Mouse (Mus musculus) spleen, adult 2 months (tissue): ENCODE results near the gene Syt16. TPM values are rescaled to one million over a fixed set of nuclear protein-coding genes. Genes with fewer than 3 reads are reported as not detected.

Experiments
- DNase-seq, 2 experiments: peaks; one replicate each; pipeline versions ENCODE4 v3.0.0 to v3.0.0-alpha.2; 2012 to 2021; ENCODE audit warnings: low spot score in 2 of 2, low read depth in 1 of 2
- H3K27ac ChIP-seq: fragments of 200-500 bp; 2 replicates; pipeline ENCODE4 v1.5.1; 2012; ENCODE audit warnings: low read length, inconsistent platforms; ENCODE audit not compliant: insufficient read depth
- H3K27me3 ChIP-seq: fragments of 200-500 bp; 2 replicates; pipeline ENCODE4 v1.6.1; 2012; ENCODE audit warnings: mild to moderate bottlenecking, moderate library complexity, low read length, inconsistent platforms; ENCODE audit not compliant: control insufficient read depth, insufficient read depth
- H3K36me3 ChIP-seq: fragments of 200-500 bp; 2 replicates; pipeline ENCODE4 v1.6.1; 2012; ENCODE audit warnings: mild to moderate bottlenecking, low read length, inconsistent platforms; ENCODE audit not compliant: control insufficient read depth, insufficient read depth
- H3K4me1 ChIP-seq: fragments of 200-500 bp; 2 replicates; pipeline ENCODE4 v1.6.1; 2011; ENCODE audit warnings: inconsistent platforms; ENCODE audit not compliant: control insufficient read depth, insufficient read depth, insufficient read length
- H3K4me3 ChIP-seq: fragments of 200-500 bp; 2 replicates; pipeline ENCODE4 v1.5.1; 2011; ENCODE audit warnings: mild to moderate bottlenecking, inconsistent platforms; ENCODE audit not compliant: insufficient read depth, insufficient read length; ENCODE audit errors: extremely low read depth
- CTCF ChIP-seq: fragments of 200-500 bp; IDR thresholded peaks from 2 replicates; pipeline ENCODE4 v1.5.1; 2011; ENCODE audit warnings: mild to moderate bottlenecking, inconsistent platforms; ENCODE audit not compliant: insufficient read depth, insufficient read length, insufficient replicate concordance; ENCODE audit errors: extremely low read depth
- POLR2A ChIP-seq: fragments of 200-500 bp; IDR thresholded peaks from 2 replicates; pipeline ENCODE4 v1.6.1; 2011; ENCODE audit warnings: low read depth, low read length, inconsistent platforms
- WGBS: fragments of 180-500 bp; shearing (Covaris S2); methylation state at CpG from one replicate; pipeline ENCODE4 v1.1.7; 2018; 5-methylcytosine and 5-hydroxymethylcytosine counted together
- polyA plus RNA-seq: library from polyadenylated mRNA; depleted of rRNA; stranded (reverse); fragments of >200 nt; gene quantifications from 2 replicates; pipeline ENCODE4 v1.2.3, GENCODE M21; 2012

Syt16 gene
- polyA plus RNA-seq, 1 experiment, result not detected

DNA sequence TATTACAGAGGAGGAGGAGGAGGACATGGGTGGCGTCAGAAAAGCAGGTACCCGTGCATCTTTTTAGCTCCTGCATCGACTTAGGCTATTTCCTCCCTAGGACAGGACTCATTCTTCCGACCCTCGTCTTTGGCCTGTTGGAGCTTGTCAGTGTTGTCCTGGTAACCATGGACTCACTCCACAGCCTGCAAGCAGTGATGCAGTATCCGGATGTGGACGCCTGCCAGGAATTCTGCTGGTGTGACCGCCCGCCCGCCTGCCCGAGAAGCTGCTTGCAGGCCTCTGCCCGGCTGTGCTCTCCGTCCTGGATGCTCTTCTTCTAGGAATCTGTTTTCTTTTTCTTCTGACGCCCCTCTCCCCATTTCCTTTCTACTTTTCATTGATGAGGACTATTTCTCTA is 14.9 kb upstream of the Syt16 start:
- no peaks in the 10 kb centered on the region for H3K27me3 ChIP-seq
- no peak overlapping the region for H3K27ac ChIP-seq
- WGBS, result 82% methylated on average over 14 of the region's 14 CpGs
- TF ChIP-seq POLR2A (no peak), CTCF (no peak)
- no peaks in the 10 kb centered on the region for H3K4me1 ChIP-seq
- H3K4me3 ChIP-seq, result no peak overlapping the region
- H3K36me3 ChIP-seq, result peaks cover 36% of the 10 kb centered on the region
- DNase-seq, result no peak

DNA sequence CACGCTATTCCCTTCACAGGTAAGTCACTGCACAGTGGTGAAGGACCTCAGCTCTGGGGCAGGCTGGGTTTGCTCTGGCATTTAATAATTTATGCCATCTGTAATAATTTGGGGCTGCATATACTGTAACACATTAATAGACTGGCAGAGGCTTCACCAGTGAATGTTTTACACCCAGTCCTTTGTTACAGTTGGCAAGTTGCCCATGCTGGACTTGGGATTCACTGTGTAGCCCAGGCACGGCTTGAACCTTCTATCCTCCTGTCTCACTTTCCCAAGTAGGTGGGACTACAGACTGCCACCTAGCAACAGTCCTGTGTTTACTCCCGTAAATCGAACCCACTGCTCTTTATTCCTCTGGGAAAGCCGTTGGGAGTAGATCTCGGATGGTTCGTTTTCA is 11.2 kb upstream of the Syt16 start:
- 94% methylated on average over 7 of the region's 7 CpGs for WGBS

DNA sequence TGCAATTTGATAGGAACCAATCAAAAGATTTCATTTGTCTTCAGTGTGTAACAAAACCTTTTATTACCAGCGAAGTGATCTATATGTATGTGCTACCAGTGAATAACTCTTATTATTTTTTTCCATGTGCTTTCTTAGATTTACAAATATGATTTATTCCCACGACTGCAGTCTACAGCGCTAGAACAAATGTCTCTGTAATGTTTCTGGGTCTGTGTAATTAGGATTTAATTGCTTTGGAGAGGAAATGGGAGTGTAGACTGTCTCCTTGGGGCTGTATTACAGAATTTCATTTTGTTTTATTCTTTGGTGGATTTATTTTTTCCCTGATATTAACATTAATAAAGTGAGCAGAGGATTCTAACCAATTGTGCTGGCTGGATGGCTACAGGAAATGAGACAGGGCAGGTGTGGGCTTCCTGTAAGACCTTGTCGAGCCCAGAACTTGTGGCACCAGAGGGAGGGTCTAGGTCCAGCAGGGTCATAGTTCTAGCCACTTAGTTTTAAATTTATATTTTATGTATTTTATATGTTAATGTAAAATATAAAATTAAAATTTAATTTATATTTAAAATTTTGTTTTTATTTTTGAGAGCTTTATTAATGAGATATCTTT is 9.0 kb upstream of the Syt16 start:
- no peak overlapping the region for H3K4me3 ChIP-seq
- H3K27ac ChIP-seq, result no peak overlapping the region
- TF ChIP-seq POLR2A (no peak), CTCF (no peak)
- H3K4me1 ChIP-seq, result no peaks in the 10 kb centered on the region
- WGBS, result 84% methylated on average over 4 of the region's 4 CpGs
- H3K36me3 ChIP-seq, result peaks cover 13% of the 10 kb centered on the region
- no peak for DNase-seq
- no peaks in the 10 kb centered on the region for H3K27me3 ChIP-seq

More for the DNA sequence above, 11.2 kb upstream of the Syt16 start:
- DNase-seq, result no peak
- no peak for TF ChIP-seq POLR2A
- TF ChIP-seq CTCF, result no peak
- no peak overlapping the region for H3K27ac ChIP-seq
- peaks cover 23% of the 10 kb centered on the region for H3K36me3 ChIP-seq
- no peak overlapping the region for H3K4me3 ChIP-seq
- H3K4me1 ChIP-seq, result no peaks in the 10 kb centered on the region
- no peaks in the 10 kb centered on the region for H3K27me3 ChIP-seq

DNA sequence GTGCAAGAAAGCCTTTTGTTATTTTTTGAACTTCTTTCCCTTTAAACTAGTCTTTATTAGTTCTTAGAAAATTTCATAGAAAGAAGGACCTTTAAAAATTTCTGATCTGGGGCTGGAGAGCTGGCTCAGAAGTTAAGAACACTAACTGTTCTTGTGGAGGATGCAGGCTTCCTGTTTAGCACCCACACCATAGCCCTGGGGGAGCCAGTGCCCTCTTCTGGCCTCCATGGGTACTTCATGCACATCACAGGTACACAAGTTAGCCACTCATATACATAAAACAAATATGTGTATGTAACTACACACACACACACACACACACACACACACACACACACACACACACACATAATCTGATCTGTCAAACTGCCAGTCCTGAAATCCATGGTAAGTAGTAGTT is 7.9 kb upstream of the Syt16 start:
- peak; percentile 12 to 62 for DNase-seq
- no peak overlapping the region for H3K27ac ChIP-seq
- H3K4me1 ChIP-seq, result no peaks in the 10 kb centered on the region
- H3K27me3 ChIP-seq, result no peaks in the 10 kb centered on the region
- no peak overlapping the region for H3K4me3 ChIP-seq
- peaks cover 11% of the 10 kb centered on the region for H3K36me3 ChIP-seq
- TF ChIP-seq POLR2A, result no peak
- TF ChIP-seq CTCF, result peak; percentile 49; the same call in 1 of the 2 replicates

DNA sequence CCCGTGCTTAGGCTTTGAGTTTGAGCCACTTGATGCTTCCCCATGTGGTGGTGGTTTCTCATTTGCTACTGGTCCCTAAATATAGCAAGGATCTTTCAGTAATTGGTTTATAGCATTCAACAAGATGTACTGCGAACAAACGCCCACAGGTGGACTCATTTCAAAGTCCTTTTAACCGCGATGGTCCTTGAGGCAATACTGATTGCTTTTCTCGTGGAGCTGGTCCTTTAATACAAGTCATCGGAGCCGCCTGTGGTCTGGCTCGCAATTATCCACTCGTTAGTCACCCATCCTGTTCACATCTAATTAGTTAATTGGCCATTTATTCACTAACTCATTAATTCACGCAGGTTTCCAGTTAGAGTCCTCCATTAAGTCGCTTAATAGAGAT is 560 bp upstream of the Syt16 start:
- H3K4me1 ChIP-seq, result no peaks in the 10 kb centered on the region
- no peak for DNase-seq
- peaks cover 5% of the 10 kb centered on the region for H3K27me3 ChIP-seq
- no peaks in the 10 kb centered on the region for H3K36me3 ChIP-seq
- no peak overlapping the region for H3K4me3 ChIP-seq
- 72% methylated on average over 12 of the region's 12 CpGs for WGBS
- TF ChIP-seq POLR2A (no peak), CTCF (no peak)
- no peak overlapping the region for H3K27ac ChIP-seq

DNA sequence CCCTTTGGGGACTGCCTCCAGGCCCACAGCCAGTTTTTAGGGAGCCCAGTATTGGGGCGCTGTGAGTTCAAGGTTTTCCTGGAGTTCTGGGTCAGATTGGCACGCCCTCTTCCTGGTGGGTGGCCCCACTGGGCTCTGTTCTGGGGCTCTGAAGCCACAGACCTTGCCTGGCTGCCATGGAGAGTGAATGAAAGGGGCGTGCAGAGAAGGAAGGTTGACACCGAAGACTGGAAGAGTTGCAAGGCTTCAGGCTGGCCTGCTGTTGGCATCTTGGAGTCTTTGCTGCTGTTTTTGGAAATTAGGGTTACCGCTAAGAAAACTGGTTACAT is 631 bp downstream of the Syt16 start:
- WGBS, result 35% methylated on average over 5 of the region's 5 CpGs
- Histone ChIP-seq H3K27me3 (peaks cover 5% of the 10 kb centered on the region), H3K36me3 (no peaks in the 10 kb centered on the region), H3K4me1 (no peaks in the 10 kb centered on the region), H3K4me3 (no peak overlapping the region), H3K27ac (no peak overlapping the region)
- no peak for TF ChIP-seq CTCF
- TF ChIP-seq POLR2A, result no peak
- DNase-seq, result no peak

DNA sequence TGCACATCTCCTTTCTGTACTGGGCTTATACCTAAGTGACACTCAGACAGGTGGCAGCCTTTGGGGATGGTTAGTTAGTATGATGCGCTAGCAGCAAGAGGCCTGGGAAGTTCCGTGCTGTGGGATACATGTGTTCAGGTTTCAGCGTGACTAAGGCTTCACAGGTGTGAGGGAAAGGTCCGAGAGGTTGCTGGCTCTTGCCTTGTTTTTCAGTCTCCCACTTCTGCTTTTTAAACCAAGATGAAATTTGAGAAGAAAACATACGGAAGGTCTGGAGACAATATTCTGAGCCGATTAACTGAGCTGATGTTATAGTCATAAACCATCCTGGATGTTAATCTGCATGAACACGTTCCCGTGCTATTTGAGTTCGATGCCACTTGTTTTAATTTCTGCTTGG is 5.0 kb downstream of the Syt16 start:
- no peaks in the 10 kb centered on the region for H3K4me1 ChIP-seq
- H3K27me3 ChIP-seq, result peaks cover 4% of the 10 kb centered on the region
- no peak overlapping the region for H3K4me3 ChIP-seq
- no peaks in the 10 kb centered on the region for H3K36me3 ChIP-seq
- WGBS, result 68% methylated on average over 9 of the region's 9 CpGs
- no peak for DNase-seq
- no peak overlapping the region for H3K27ac ChIP-seq
- no peak for TF ChIP-seq CTCF
- no peak for TF ChIP-seq POLR2A
